10 mouse cellular contexts compared by ENCODE assay signal in the genomic region with DNA sequence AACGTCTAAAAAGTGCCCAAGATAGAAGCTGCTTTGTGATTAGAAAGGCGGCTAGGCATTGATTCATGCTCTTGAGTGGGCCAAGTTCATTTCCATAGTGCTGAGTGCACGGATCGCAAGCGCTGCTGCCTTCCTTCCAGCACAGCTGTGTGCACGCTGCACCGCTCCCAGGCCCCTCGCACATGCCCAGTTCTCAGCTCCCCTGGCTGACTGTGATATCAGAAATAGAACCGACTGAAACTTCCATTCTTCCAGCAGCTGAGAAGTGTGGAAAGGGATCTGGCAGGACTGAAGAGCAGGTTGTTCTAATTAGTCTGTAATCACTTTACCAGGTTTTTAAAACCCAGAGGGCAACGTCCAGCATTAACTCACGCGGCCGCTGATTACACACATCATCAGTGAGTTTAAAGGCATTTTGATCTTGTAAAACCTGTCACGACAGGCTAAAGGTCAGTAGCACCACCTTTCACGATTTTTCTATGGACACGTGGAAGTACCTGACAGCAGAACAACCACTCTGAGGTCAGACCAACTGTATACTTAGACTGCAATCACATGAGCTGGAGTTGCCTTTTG.
DNase-seq lines count a peak whose midpoint lies in the region; ATAC-seq lines count a peak whose summit lies in the region.
"Had no signal": no experiment of that assay in that cellular context is flagged by ENCODE, and none has a peak within 500 bp of the region (broad histone marks: within the 10 kb centered on the region; RNA-seq: fewer than 3 reads in every experiment).

No protein-coding gene starts in this region.

- peak; percentile 86 for DNase-seq in heart, postnatal 4 days
- DNase-seq in layer of hippocampus, adult 9-11 months, result peak; percentile 54
- peak; percentile 47 for DNase-seq in retina, postnatal 1 day
- DNase-seq in testis, postnatal 10 days (ENCODE audit: low spot score), result no peak

- no peak overlapping the region for H3K4me3 ChIP-seq in hindbrain, embryonic 13.5 days
- no peak overlapping the region for H3K4me3 ChIP-seq in hindbrain, embryonic 12.5 days
- H3K4me3 ChIP-seq: embryonic facial prominence, embryonic 12.5 days; midbrain, embryonic 12.5 days had no signal

- H3K9ac ChIP-seq in hindbrain, embryonic 13.5 days, result no peak overlapping the region
- H3K9ac ChIP-seq in hindbrain, embryonic 12.5 days, result no peak overlapping the region
- H3K9ac ChIP-seq: embryonic facial prominence, embryonic 12.5 days; midbrain, embryonic 12.5 days had no signal

- no peaks in the 10 kb centered on the region for H3K9me3 ChIP-seq in hindbrain, embryonic 13.5 days
- H3K9me3 ChIP-seq in hindbrain, embryonic 12.5 days (replicated peaks), result no peaks in the 10 kb centered on the region
- H3K9me3 ChIP-seq: embryonic facial prominence, embryonic 12.5 days; midbrain, embryonic 12.5 days had no signal

- peaks cover 45% of the 10 kb centered on the region for H3K4me1 ChIP-seq in hindbrain, embryonic 13.5 days (replicated peaks)
- peaks cover 19% of the 10 kb centered on the region for H3K4me1 ChIP-seq in hindbrain, embryonic 12.5 days

- H3K4me2 ChIP-seq in hindbrain, embryonic 13.5 days, result no peak overlapping the region
- H3K4me2 ChIP-seq in hindbrain, embryonic 12.5 days (replicated peaks), result no peak overlapping the region
- H3K4me2 ChIP-seq: embryonic facial prominence, embryonic 12.5 days; midbrain, embryonic 12.5 days had no signal

- no peaks in the 10 kb centered on the region for H3K27me3 ChIP-seq in hindbrain, embryonic 13.5 days
- no peaks in the 10 kb centered on the region for H3K27me3 ChIP-seq in hindbrain, embryonic 12.5 days
- H3K27me3 ChIP-seq: embryonic facial prominence, embryonic 12.5 days; midbrain, embryonic 12.5 days had no signal

- peak; percentile 52 for ATAC-seq in hindbrain, embryonic 13.5 days (ENCODE audit: low FRiP score)
- ATAC-seq in hindbrain, embryonic 12.5 days (ENCODE audit: low FRiP score), result no peak; the same call in 1 of the 2 replicates
- peak; percentile 67 for ATAC-seq in frontal cortex, adult (ENCODE audit: low TSS enrichment)
- no peak for ATAC-seq in monocyte, adult 5-6 weeks (replicated peaks; ENCODE audit: insufficient number of reproducible peaks, low FRiP score, low TSS enrichment, poor library complexity, severe bottlenecking)

- no peaks in the 10 kb centered on the region for H3K36me3 ChIP-seq in hindbrain, embryonic 13.5 days
- no peaks in the 10 kb centered on the region for H3K36me3 ChIP-seq in hindbrain, embryonic 12.5 days
- H3K36me3 ChIP-seq: embryonic facial prominence, embryonic 12.5 days; midbrain, embryonic 12.5 days had no signal

- 0 out of 2 replicates have a peak overlapping the region, but pooled peaks have one; percentile 48 for H3K27ac ChIP-seq in hindbrain, embryonic 13.5 days
- H3K27ac ChIP-seq in hindbrain, embryonic 12.5 days, result no peak overlapping the region
- H3K27ac ChIP-seq: embryonic facial prominence, embryonic 12.5 days; midbrain, embryonic 12.5 days had no signal

- 56% methylated on average over 16 of the region's 16 CpGs for WGBS in hindbrain, embryonic 13.5 days
- WGBS in hindbrain, embryonic 12.5 days, result 53% methylated on average over 16 of the region's 16 CpGs

Comparison
In these comparisons a context has a peak if more than half of its experiments do, and no peak if none do; other contexts are left out.
1. ATAC-seq: peak in hindbrain, embryonic 13.5 days (single experiment) and frontal cortex, adult (single experiment); none in hindbrain, embryonic 12.5 days (single experiment) and monocyte, adult 5-6 weeks (single experiment).